Mouse (Mus musculus): ENCODE data around the gene Styx. TPM values are rescaled to one million over a fixed set of nuclear protein-coding genes. Genes with fewer than 3 reads are reported as not detected.

Styx gene
- 63.2 and 65.3 TPM in 2 replicates for polyA plus RNA-seq (2015; fragmentation: Nextera tagmentation; extraction: Ambion mirVana)

GRCm38 (mm10) chr14:45350931-45351859 lies at the start of gene Styx:
Gene Styx (plus strand): TSS chr14:45351093.
- Histone ChIP-seq H3K9ac (replicated peaks) (peak within 1 kb of the TSS; percentile 85), H3K27ac (replicated peaks) (peak within 1 kb of the TSS; percentile 79), H3K27me3 (no peaks in the 10 kb centered on the region), H3K4me1 (peaks cover 17% of the 10 kb centered on the region), H3K4me2 (replicated peaks) (peak within 1 kb of the TSS; percentile 73), H3K4me3 (peak within 1 kb of the TSS; percentile 92), H3K9me3 (no peaks in the 10 kb centered on the region), H3K36me3 (peaks cover 20% of the 10 kb centered on the region)
- peak; percentile 97 for ATAC-seq (replicated peaks)
- WGBS, result under 1% methylated on average over 62 of the region's 93 CpGs

DNA sequence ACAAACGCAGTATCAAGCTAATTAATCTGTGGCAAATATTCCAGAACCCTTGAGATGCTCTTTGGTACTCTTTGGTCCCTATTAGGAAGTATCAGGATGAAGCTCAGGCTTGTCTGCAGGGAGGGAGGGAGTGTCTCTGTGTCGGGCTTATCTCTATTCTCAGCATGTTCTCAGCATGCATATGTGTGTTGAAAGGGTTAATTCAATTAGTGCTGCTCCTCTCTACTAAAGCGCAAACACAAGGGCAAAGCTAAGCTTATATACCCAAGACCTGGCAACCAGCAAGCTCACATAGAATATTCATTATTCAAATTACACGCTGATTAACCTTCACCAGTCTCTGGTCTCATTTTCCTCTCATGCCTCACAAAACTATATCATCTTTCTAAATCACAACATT lies 47.0 kb upstream of the Styx start:
- H3K27me3 ChIP-seq, result no peaks in the 10 kb centered on the region
- no peak overlapping the region for H3K4me3 ChIP-seq
- H3K4me1 ChIP-seq, result peaks cover 3% of the 10 kb centered on the region; the same call in 1 of the 2 replicates
- H3K27ac ChIP-seq (replicated peaks), result no peak overlapping the region
- H3K9me3 ChIP-seq, result no peaks in the 10 kb centered on the region
- H3K9ac ChIP-seq (replicated peaks), result no peak overlapping the region
- peak; percentile 66 for ATAC-seq (replicated peaks)
- WGBS, result 30% methylated on average over 4 of the region's 4 CpGs
- no peak overlapping the region for H3K4me2 ChIP-seq (replicated peaks)
- peaks cover 29% of the 10 kb centered on the region for H3K36me3 ChIP-seq

GRCm38 (mm10) chr14:45304389-45304788 lies 46.5 kb upstream of the Styx start:
- 55% methylated on average over 4 of the region's 4 CpGs for whole genome bisulfite sequencing
- no peak for ATAC-seq (replicated peaks)

DNA sequence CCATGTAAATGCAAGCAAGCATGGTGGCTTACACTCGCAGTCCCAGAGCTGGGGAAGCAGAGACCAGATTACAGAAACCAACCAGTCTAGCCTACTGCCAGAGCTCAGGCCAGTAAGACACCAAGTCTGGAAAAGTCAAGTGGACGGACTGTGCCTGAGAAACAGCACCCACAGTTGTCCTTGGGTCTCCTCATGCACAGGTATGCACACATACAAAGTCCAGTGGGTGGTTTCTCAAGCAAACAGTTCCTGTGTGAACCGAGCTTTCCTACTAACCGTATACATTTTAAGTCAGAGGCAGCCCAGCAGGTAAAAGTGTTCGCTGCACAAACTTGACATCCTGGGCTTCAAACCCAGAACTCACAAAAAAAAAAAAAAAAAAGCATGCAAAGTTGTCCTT lies 45.0 kb upstream of the Styx start:
- no peaks in the 10 kb centered on the region for H3K9me3 ChIP-seq
- WGBS, result 94% methylated on average over 5 of the region's 5 CpGs
- no peak overlapping the region for H3K4me3 ChIP-seq
- no peak overlapping the region for H3K9ac ChIP-seq (replicated peaks)
- H3K27ac ChIP-seq (replicated peaks), result no peak overlapping the region
- H3K4me1 ChIP-seq, result peaks cover 3% of the 10 kb centered on the region; the same call in 1 of the 2 replicates
- no peaks in the 10 kb centered on the region for H3K27me3 ChIP-seq
- no peak overlapping the region for H3K4me2 ChIP-seq (replicated peaks)
- H3K36me3 ChIP-seq, result peaks cover 19% of the 10 kb centered on the region
- no peak for ATAC-seq (replicated peaks)

More at GRCm38 (mm10) chr14:45304389-45304788, 46.5 kb upstream of the Styx start:
- no peak overlapping the region for H3K4me2 ChIP-seq (replicated peaks)
- no peak overlapping the region for H3K27ac ChIP-seq (replicated peaks)
- peaks cover 27% of the 10 kb centered on the region for H3K36me3 ChIP-seq
- H3K4me3 ChIP-seq, result no peak overlapping the region
- H3K27me3 ChIP-seq, result no peaks in the 10 kb centered on the region
- peaks cover 3% of the 10 kb centered on the region; the same call in 1 of the 2 replicates for H3K4me1 ChIP-seq
- no peaks in the 10 kb centered on the region for H3K9me3 ChIP-seq
- no peak overlapping the region for H3K9ac ChIP-seq (replicated peaks)

- Histone ChIP-seq H3K4me3 (no peak overlapping the region), H3K9ac (replicated peaks) (no peak overlapping the region), H3K4me2 (replicated peaks) (no peak overlapping the region), H3K27ac (replicated peaks) (no peak overlapping the region), H3K36me3 (peaks cover 7% of the 10 kb centered on the region; the same call in 1 of the 2 replicates), H3K4me1 (peaks cover 3% of the 10 kb centered on the region; the same call in 1 of the 2 replicates), H3K9me3 (no peaks in the 10 kb centered on the region), H3K27me3 (no peaks in the 10 kb centered on the region)
- ATAC-seq (replicated peaks), result no peak
- 92% methylated on average over 8 of the region's 8 CpGs for WGBS
Observed at GRCm38 (mm10) chr14:45307630-45308328, 43.1 kb upstream of the Styx start.

GRCm38 (mm10) chr14:45309646-45310045 lies 41.2 kb upstream of the Styx start:
- no peak overlapping the region for H3K27ac ChIP-seq (replicated peaks)
- H3K27me3 ChIP-seq, result no peaks in the 10 kb centered on the region
- H3K4me1 ChIP-seq, result no peaks in the 10 kb centered on the region
- WGBS, result 85% methylated on average over 13 of the region's 13 CpGs
- no peak for ATAC-seq (replicated peaks)
- H3K9ac ChIP-seq (replicated peaks), result no peak overlapping the region
- no peaks in the 10 kb centered on the region for H3K9me3 ChIP-seq
- no peak overlapping the region for H3K4me3 ChIP-seq
- no peak overlapping the region for H3K4me2 ChIP-seq (replicated peaks)
- peaks cover 3% of the 10 kb centered on the region; the same call in 1 of the 2 replicates for H3K36me3 ChIP-seq

DNA sequence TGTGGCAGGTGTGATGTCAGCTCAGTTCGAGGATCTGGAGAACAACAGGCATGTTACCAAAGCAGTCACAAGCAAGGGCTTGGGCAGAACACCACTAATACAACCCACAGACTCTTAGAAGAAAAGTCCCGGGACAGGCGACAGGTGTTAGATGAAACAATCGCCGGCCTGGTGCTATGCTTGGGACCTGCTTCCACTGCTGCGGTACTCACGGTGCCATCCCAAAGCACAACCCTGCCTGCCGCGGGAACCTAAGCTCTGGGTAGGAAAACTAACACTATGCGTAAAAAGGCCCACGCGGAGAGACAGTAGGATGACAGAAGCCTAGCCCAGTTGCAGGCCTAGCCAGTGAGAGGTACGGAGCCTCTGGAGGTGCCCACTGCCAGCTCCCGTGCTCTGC lies 40.8 kb upstream of the Styx start:
- Histone ChIP-seq H3K36me3 (peaks cover 3% of the 10 kb centered on the region; the same call in 1 of the 2 replicates), H3K4me1 (no peaks in the 10 kb centered on the region), H3K27ac (replicated peaks) (no peak overlapping the region), H3K9me3 (no peaks in the 10 kb centered on the region), H3K27me3 (no peaks in the 10 kb centered on the region), H3K4me3 (no peak overlapping the region), H3K9ac (replicated peaks) (no peak overlapping the region), H3K4me2 (replicated peaks) (no peak overlapping the region)
- no peak for ATAC-seq (replicated peaks)
- WGBS, result 94% methylated on average over 14 of the region's 14 CpGs

- no peak overlapping the region for H3K27ac ChIP-seq (replicated peaks)
- no peaks in the 10 kb centered on the region for H3K9me3 ChIP-seq
- peak overlapping the region; percentile 92; the same call in 1 of the 2 replicates for H3K9ac ChIP-seq (replicated peaks)
- peaks cover 26% of the 10 kb centered on the region for H3K4me1 ChIP-seq
- 81% methylated on average over 5 of the region's 5 CpGs for WGBS
- H3K4me2 ChIP-seq (replicated peaks), result peak overlapping the region; percentile 69
- no peaks in the 10 kb centered on the region for H3K27me3 ChIP-seq
- no peak for ATAC-seq (replicated peaks)
- peak overlapping the region; percentile 86 for H3K4me3 ChIP-seq
- no peaks in the 10 kb centered on the region for H3K36me3 ChIP-seq
Observed at GRCm38 (mm10) chr14:45316927-45317326, 34.0 kb upstream of the Styx start.

DNA sequence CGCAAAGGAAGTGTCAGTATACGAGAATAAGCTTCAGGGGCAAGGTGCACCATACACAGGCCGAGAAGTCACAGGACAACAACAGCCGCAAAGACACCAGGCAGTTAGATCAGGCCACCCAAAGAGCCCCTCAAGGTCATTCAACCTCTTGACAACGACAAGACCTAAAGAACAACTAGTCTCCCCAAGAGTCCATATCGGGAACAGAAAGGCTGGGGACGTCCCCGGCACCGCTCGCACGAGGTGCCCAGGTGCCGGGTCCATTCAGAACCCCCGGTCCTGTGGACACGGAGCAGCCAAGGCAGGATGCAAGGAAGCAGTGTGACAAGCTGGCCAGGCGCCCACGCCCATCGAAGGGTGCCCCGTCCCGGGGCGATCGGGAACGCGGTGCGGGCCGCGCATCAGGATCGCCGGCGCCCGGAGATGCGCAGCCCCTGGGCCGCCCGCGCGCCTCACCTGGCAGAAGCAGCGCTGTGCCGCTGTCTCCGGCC lies 32.9 kb upstream of the Styx start:
- Histone ChIP-seq H3K9ac (replicated peaks) (peak overlapping the region; percentile 92), H3K4me2 (replicated peaks) (peak overlapping the region; percentile 69), H3K4me3 (peak overlapping the region; percentile 86), H3K27ac (replicated peaks) (peak overlapping the region; percentile 93), H3K4me1 (peaks cover 26% of the 10 kb centered on the region), H3K36me3 (no peaks in the 10 kb centered on the region), H3K9me3 (no peaks in the 10 kb centered on the region), H3K27me3 (no peaks in the 10 kb centered on the region)
- ATAC-seq (replicated peaks), result peak; percentile 78; the same call in 1 of the 2 replicates
- WGBS, result under 1% methylated on average over 37 of the region's 38 CpGs

DNA sequence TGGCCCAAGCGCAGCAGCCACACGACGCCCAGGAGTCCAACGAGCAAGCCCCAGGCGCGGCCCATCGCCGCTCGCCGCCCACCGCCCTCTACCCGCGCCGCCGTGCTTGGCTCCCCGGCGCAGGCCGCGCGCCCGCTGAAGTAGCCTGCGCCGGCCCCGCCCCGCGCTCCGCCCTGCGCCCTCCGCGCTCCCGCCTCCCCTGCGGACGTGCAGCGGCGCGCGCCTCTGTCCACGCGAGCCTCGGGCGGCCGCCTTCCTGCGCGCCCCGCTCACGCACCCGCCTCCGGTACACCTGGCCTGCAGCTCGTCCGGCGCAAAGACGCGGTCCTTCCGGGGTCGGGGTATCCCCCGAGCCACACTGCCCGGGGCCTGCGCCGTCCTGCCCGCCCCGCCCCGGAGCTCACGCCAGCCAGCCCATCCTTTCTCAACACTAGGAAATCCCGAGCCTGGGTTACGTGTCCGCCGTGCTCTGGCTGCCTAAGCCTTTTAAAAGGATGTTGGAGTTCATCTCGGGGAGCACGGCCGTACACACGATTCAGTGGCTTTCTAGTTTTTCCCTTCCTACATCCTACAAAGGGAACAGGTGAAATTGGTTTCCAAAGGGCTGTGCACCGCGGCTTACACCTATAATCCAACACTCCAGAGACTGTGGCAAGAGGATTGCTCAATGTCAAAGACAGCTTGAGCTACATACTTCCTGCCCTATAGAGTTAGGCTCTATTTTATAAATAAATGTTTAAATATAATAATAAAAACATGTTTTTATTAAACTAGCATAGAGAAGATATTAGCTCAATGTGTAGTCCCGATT lies 32.3 kb upstream of the Styx start, which contains the start of gene Ero1l:
TSS of gene Ero1l (minus strand) at position 346 of the 811 bp plus-strand sequence.
- Histone ChIP-seq H3K4me2 (replicated peaks) (peak within 1 kb of the TSS; percentile 69), H3K9ac (replicated peaks) (peak within 1 kb of the TSS; percentile 92), H3K27ac (replicated peaks) (peak within 1 kb of the TSS; percentile 93), H3K27me3 (no peaks in the 10 kb centered on the region), H3K4me1 (peaks cover 26% of the 10 kb centered on the region), H3K4me3 (peak within 1 kb of the TSS; percentile 86), H3K9me3 (no peaks in the 10 kb centered on the region), H3K36me3 (no peaks in the 10 kb centered on the region)
- peak; percentile 97 for ATAC-seq (replicated peaks)
- WGBS, result 1% methylated on average over 67 of the region's 74 CpGs

DNA sequence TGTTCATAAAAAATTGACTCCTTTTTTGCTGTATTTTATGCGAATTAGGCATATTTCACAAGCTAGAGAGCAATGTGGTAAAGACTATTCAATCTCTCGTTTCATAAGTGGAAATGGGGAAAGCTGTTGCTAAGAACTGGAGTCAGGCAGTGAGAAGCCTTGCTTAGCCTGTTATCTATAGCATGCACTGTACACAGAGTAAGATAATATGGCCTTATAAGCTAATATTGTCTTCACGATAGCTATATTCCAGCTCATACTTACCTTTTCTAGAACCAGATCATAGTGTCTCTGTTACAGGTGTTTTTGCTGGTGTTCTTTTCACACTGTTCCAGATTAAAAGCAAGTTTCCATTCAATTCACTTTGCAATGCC lies 31.7 kb upstream of the Styx start:
- Histone ChIP-seq H3K9me3 (no peaks in the 10 kb centered on the region), H3K27me3 (no peaks in the 10 kb centered on the region), H3K9ac (replicated peaks) (0 out of 2 replicates have a peak overlapping the region, but pooled peaks have one; percentile 92), H3K4me2 (replicated peaks) (no peak overlapping the region; the same call in 1 of the 2 replicates), H3K27ac (replicated peaks) (peak overlapping the region; percentile 93), H3K4me3 (peak overlapping the region; percentile 86; the same call in 1 of the 2 replicates), H3K4me1 (peaks cover 26% of the 10 kb centered on the region), H3K36me3 (no peaks in the 10 kb centered on the region)
- WGBS, result 63% methylated on average over 3 of the region's 3 CpGs
- no peak for ATAC-seq (replicated peaks)

Data from forebrain, embryonic 15.5 days (tissue).